Mouse (Mus musculus): ENCODE results near the gene Htr3a.

DNA sequence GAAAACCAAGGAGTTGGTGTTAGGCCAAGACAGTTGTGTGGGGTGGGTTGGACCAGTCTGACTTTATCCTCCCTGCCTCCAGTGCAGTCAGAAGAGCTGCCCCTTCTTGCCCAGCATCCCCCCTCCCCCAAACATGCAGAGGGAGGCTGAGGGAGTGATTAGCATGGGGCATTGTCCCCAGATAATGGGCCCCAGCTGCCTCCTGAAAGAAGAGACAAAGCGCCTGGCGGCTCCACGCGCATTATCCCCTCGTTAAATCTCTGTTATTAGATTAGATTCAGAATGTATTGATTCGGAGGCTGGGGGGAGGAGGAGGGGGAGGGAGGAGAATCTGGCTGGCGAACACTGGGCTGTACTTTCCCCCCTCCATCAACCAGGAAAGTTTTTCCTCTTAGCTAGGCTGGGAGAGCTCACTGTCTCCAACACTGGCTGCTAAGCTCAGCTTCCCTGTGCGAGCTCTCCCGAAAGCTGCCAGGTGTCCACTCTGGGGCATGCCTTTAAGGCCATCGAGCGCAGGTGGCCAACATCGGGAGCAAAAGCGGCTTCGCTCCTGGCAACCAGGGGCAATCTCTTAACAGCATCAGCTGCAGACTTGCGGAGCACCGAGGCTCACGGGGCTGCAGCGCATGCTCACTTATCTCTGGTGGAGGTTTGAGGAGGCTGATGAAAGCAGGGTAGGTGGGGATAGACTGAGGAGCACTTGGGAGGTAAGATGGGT, 14.9 kb downstream of the Htr3a start:
- no peak for TF ChIP-seq CTCF (IDR thresholded peaks at IDR 0.05; ENCODE audit: borderline replicate concordance, control insufficient read depth, extremely low read depth, insufficient read depth, low read length, poor library complexity)
- no peak for TF ChIP-seq POLR2A (IDR thresholded peaks at IDR 0.05; ENCODE audit: control insufficient read depth, extremely low read depth, insufficient read depth, low read length, poor library complexity)
